11 mouse cellular contexts compared by ENCODE assay signal in genomic region chr12:16753110-16753509, GRCm38 (mm10). TPM values are rescaled to one million over a fixed set of nuclear protein-coding genes. Genes with fewer than 3 reads are reported as not detected.
DNase-seq lines count a peak whose midpoint lies in the region; ATAC-seq and TF ChIP-seq lines count a peak whose summit lies in the region.
"Had no signal": no experiment of that assay in that cellular context is flagged by ENCODE, and none has a peak within 500 bp of the region (broad histone marks: within the 10 kb centered on the region; RNA-seq: fewer than 3 reads in every experiment).

No protein-coding gene starts in this region.

- no peak for TF ChIP-seq EP300 in liver, embryonic 14.5 days (IDR thresholded peaks at IDR 0.05; ENCODE audit: low read depth)

- H3K27ac ChIP-seq in kidney, embryonic 14.5 days (ENCODE audit: low read depth, low read length), result no peak overlapping the region
- no peak overlapping the region for H3K27ac ChIP-seq in liver, embryonic 14.5 days

- H3K27me3 ChIP-seq in kidney, embryonic 14.5 days (ENCODE audit: control insufficient read depth, insufficient read depth, low read length), result no peaks in the 10 kb centered on the region
- H3K27me3 ChIP-seq in liver, embryonic 14.5 days (ENCODE audit: control insufficient read depth, insufficient read depth, low read length), result no peaks in the 10 kb centered on the region
- H3K27me3 ChIP-seq: Patski had no signal

- peaks cover 9% of the 10 kb centered on the region for H3K4me1 ChIP-seq in kidney, embryonic 14.5 days (ENCODE audit: control insufficient read depth, insufficient read depth, low read length)
- H3K4me1 ChIP-seq in liver, embryonic 14.5 days (replicated peaks; ENCODE audit: control insufficient read depth in 2 of 2, insufficient read depth in 2 of 2, low read length in 1 of 2), result peaks cover 0 to 2% of the 10 kb centered on the region in 2 experiments; a peak in 1 of 4 replicates

- H3K4me2 ChIP-seq in kidney, embryonic 14.5 days (replicated peaks; ENCODE audit: low read depth, low read length), result peak overlapping the region; percentile 22; the same call in 1 of the 2 replicates
- no peak overlapping the region for H3K4me2 ChIP-seq in liver, embryonic 14.5 days (ENCODE audit: low read depth)

- DNase-seq in adrenal gland, postnatal 14 days, result peak; percentile 70
- DNase-seq in adrenal gland, postnatal 4 days (ENCODE audit: low spot score in 2 of 2), result no peak
- DNase-seq in kidney, adult 8-10 months, result no peak
- DNase-seq in Muller cell, postnatal 12 days (ENCODE audit: inconsistent ontology term), result peak; percentile 89
- DNase-seq in liver, embryonic 14.5 days (ENCODE audit: low read depth in 3 of 3, low spot score in 3 of 3), result no peak
- no peak for DNase-seq in urinary bladder, adult 2 months (ENCODE audit: low spot score)
- no peak for DNase-seq in heart, adult 8-10 months (ENCODE audit: low spot score)

- peak; percentile 47; the same call in 1 of the 2 replicates for ATAC-seq in kidney, embryonic 14.5 days (ENCODE audit: low FRiP score, low TSS enrichment)
- 0 out of 2 replicates have a peak, but pooled peaks have one; percentile 21 for ATAC-seq in liver, embryonic 14.5 days (ENCODE audit: insufficient read depth)
- ATAC-seq: Patski had no signal

- no peaks in the 10 kb centered on the region for H3K9me3 ChIP-seq in kidney, embryonic 14.5 days (ENCODE audit: control insufficient read depth, low read length)
- H3K9me3 ChIP-seq in liver, embryonic 14.5 days (ENCODE audit: control insufficient read depth, low read length), result no peaks in the 10 kb centered on the region

- no peak overlapping the region for H3K4me3 ChIP-seq in kidney, embryonic 14.5 days (ENCODE audit: low read length)
- H3K4me3 ChIP-seq in liver, embryonic 14.5 days (ENCODE audit: insufficient read depth in 1 of 2, low read depth in 2 of 2, low read length in 2 of 2), result no peak overlapping the region
- H3K4me3 ChIP-seq: erythroblast, embryonic 14.5 days; myocyte had no signal

- no peak for TF ChIP-seq CTCF in liver, embryonic 14.5 days (IDR thresholded peaks at IDR 0.05; ENCODE audit: low read depth)

- no peaks in the 10 kb centered on the region for H3K36me3 ChIP-seq in kidney, embryonic 14.5 days (ENCODE audit: control insufficient read depth, insufficient read depth, low read length)
- no peaks in the 10 kb centered on the region for H3K36me3 ChIP-seq in liver, embryonic 14.5 days (replicated peaks; ENCODE audit: control insufficient read depth, insufficient read depth, low read depth)

- H3K9ac ChIP-seq in kidney, embryonic 14.5 days (ENCODE audit: low read depth, low read length), result no peak overlapping the region
- H3K9ac ChIP-seq in liver, embryonic 14.5 days (replicated peaks), result no peak overlapping the region

- 2% methylated on average over 8 of the region's 8 CpGs for WGBS in kidney, embryonic 14.5 days
- WGBS in liver, embryonic 14.5 days (ENCODE audit: insufficient replicate concordance), result 13% methylated on average over 8 of the region's 8 CpGs

RNA-seq across cellular contexts. Expression of gene Greb1, which starts 47.6 kb away (rescaled TPM):
- 27.6 and 35.4 TPM in 2 replicates for total RNA-seq in adrenal gland, postnatal 14 days (2021)
- total RNA-seq in adrenal gland, postnatal 4 days (2021), result 10 to 100 TPM; 62.1 to 69.5 TPM
- 6.6 and 8.6 TPM in 2 replicates for polyA plus RNA-seq in kidney, embryonic 14.5 days (2014; fragmentation: Nextera tagmentation; extraction: Ambion mirVana)
- polyA plus RNA-seq in liver, embryonic 14.5 days (2012; rRNA removed), result 1.1 and 1.6 TPM in 2 replicates
- polyA plus RNA-seq in liver, embryonic 14.5 days (2014; fragmentation: Nextera tagmentation; extraction: Ambion mirVana), result 0.41 and 0.96 TPM in 2 replicates
- 0.29 and 0.35 TPM in 2 replicates for polyA plus RNA-seq in urinary bladder, adult 2 months (2012; rRNA removed)
- 1 to 10 TPM in 1 of 4 experiments, under 1 TPM in 3; 0.16 to 1.2 (median 0.64) TPM for total RNA-seq in heart, adult 8-10 months (2022)
- polyA plus RNA-seq: erythroblast, embryonic 14.5 days had no signal

RNA-seq across cellular contexts. Expression of gene E2f6, which starts 57.7 kb away (rescaled TPM):
- total RNA-seq in adrenal gland, postnatal 14 days (2021), result 33.4 and 35.7 TPM in 2 replicates
- 10 to 100 TPM; 37.2 to 41.4 TPM for total RNA-seq in adrenal gland, postnatal 4 days (2021)
- 36.8 and 56.7 TPM in 2 replicates for polyA plus RNA-seq in kidney, embryonic 14.5 days (2014; fragmentation: Nextera tagmentation; extraction: Ambion mirVana)
- 12.1 and 14.3 TPM in 2 replicates for polyA plus RNA-seq in liver, embryonic 14.5 days (2012; rRNA removed)
- polyA plus RNA-seq in liver, embryonic 14.5 days (2014; fragmentation: Nextera tagmentation; extraction: Ambion mirVana), result 15.5 and 17.7 TPM in 2 replicates
- polyA plus RNA-seq in urinary bladder, adult 2 months (2012; rRNA removed), result 26.5 and 27.9 TPM in 2 replicates
- 10 to 100 TPM; 86.4 to 90.4 (median 88.2) TPM for total RNA-seq in heart, adult 8-10 months (2022)

Comparison
In these comparisons a context has a peak if more than half of its experiments do, and no peak if none do; other contexts are left out.
1. DNase-seq: peak in adrenal gland, postnatal 14 days (single experiment) and Muller cell, postnatal 12 days (single experiment); none in adrenal gland, postnatal 4 days (0 of 2), kidney, adult 8-10 months (0 of 2), liver, embryonic 14.5 days (0 of 3), urinary bladder, adult 2 months (single experiment) and heart, adult 8-10 months (single experiment).
2. RNA of gene Greb1, which starts 47.6 kb away (total RNA-seq): 62.1 to 69.5 TPM in adrenal gland, postnatal 4 days and 27.6 to 35.4 TPM in adrenal gland, postnatal 14 days; 0.16 to 1.2 TPM in heart, adult 8-10 months; every median in the first group is over 10 times any median in the second.